Mouse (Mus musculus): ENCODE data around the gene Ltb4r2. TPM values are rescaled to one million over a fixed set of nuclear protein-coding genes. Genes with fewer than 3 reads are reported as not detected.

Ltb4r2 gene
- polyA plus RNA-seq, 1 experiment, result 3.5 TPM

- 17% methylated on average over 3 of the region's 3 CpGs for WGBS
- DNase-seq (ENCODE audit: low read depth, low spot score), result no peak
These were observed 25.9 kb upstream of the Ltb4r2 start for GRCm38 (mm10) chr14:55735334-55735733.

GRCm38 (mm10) chr14:55735758-55736157 lies 25.5 kb upstream of the Ltb4r2 start:
- no peak for DNase-seq (ENCODE audit: low read depth, low spot score)
- 31% methylated on average over 4 of the region's 4 CpGs for WGBS

DNA sequence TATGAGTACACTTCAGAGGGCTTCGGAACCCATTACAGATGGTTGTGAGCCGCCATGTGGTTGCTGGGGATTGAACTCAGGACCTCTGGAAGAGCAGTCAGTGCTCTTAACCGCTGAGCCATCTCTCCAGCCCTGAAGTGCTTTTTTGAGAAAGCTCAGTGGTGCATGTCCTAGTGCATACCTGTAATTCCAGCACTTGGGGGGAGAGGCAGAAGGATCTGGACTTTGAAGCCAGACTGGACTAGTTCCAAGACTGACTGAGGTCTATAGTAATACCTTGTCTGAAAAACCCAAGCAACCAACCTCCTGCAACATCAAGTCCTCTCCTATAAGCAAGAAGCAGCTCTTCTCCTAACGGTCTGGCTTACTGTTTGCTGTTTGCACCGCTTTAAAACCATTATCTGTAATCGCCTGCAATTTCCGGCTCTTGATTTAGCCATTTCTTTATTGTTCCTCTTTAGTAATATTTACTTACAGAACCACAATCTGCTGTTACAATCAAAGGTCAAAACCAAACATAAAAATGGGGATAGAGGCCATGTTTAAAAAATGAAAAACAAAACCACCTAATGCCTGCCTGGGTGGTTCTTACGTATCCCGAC lies 24.0 kb upstream of the Ltb4r2 start:
- WGBS, result 43% methylated on average over 9 of the region's 9 CpGs
- DNase-seq (ENCODE audit: low read depth, low spot score), result no peak

- WGBS, result 16% methylated on average over 10 of the region's 10 CpGs
These were observed 17.5 kb upstream of the Ltb4r2 start for GRCm38 (mm10) chr14:55743711-55744110.

DNA sequence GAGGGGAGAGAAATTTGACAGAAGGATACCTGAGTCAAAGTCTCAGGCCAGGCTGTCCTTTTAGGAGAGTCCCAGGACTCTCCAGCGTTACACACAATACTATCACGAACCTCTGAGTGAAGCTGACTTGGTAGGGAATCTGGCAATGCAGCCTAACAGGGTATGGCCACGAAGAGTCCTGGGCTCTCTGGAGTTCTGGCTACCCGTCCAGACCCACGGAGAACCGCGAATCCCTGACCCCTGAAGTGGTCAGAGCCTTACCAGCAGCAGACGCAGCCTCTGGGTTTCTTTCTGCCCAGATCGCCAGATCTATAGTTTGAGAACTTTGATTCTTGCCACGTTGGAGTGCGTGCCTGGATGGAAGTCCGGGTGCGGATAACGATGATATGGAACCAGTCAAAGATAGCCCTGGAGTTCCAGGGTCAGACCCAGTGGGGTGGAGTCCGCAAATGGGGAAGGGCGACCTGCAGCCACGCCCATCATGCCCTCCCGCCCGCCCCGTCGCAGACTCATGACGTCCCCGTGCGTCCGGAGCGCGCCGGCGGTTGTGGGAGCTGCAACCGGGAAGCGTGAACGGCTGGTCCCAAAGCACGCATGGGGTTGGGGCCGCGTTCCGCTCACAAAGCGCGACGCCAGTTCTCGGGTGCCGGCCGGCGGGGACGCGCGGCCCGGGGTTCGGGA lies 15.9 kb upstream of the Ltb4r2 start, which contains the start of the genes Dhrs1 and Nop9:
Dhrs1 (minus strand) TSS at position 511 of the 681 bp plus-strand sequence.
Nop9 (plus strand) TSS at position 514 of the 681 bp plus-strand sequence.
- no peak for DNase-seq (ENCODE audit: low read depth, low spot score)
- 1% methylated on average over 48 of the region's 48 CpGs for WGBS

More at GRCm38 (mm10) chr14:55743711-55744110, 17.5 kb upstream of the Ltb4r2 start:
- no peak for DNase-seq (ENCODE audit: low read depth, low spot score)

GRCm38 (mm10) chr14:55745861-55746237 lies 15.4 kb upstream of the Ltb4r2 start:
- WGBS, result under 1% methylated on average over 31 of the region's 31 CpGs

GRCm38 (mm10) chr14:55747051-55747847 lies 14.0 kb upstream of the Ltb4r2 start:
- no peak for DNase-seq (ENCODE audit: low read depth, low spot score)
- WGBS, result 86% methylated on average over 10 of the region's 10 CpGs

More at GRCm38 (mm10) chr14:55745861-55746237, 15.4 kb upstream of the Ltb4r2 start:
- no peak for DNase-seq (ENCODE audit: low read depth, low spot score)

GRCm38 (mm10) chr14:55757566-55757965 lies 3.7 kb upstream of the Ltb4r2 start:
- no peak for DNase-seq (ENCODE audit: low read depth, low spot score)
- WGBS, result 44% methylated on average over 6 of the region's 6 CpGs

DNA sequence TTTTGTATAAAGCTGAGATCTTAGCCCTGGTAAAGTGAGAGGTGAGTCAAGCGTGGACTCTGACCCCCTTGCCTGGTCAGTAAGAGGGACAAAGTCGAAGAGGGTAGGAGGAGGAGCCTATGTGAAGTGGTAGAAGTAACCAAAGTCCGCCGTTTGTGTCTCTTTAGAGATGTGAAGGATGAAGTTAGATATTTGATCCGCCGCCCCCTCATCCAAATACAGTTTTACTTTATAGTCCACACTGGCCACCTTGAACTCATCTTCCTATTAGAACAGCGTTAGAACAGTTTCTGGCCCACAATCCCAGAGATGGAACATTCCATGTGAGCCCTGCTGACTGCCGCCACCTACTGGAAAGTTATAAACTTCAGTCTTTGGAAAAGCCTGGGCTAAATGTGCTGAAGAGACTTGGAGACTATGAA lies 2.9 kb upstream of the Ltb4r2 start, which contains the start of gene Cideb:
Cideb (minus strand) TSS at position 96 of the 422 bp plus-strand sequence.
- 3% methylated on average over 8 of the region's 8 CpGs for WGBS
- DNase-seq (ENCODE audit: low read depth, low spot score), result no peak

- peak; percentile 43 for DNase-seq (ENCODE audit: low read depth, low spot score)
- WGBS, result 1% methylated on average over 6 of the region's 6 CpGs
These were observed 1.1 kb upstream of the Ltb4r2 start for GRCm38 (mm10) chr14:55760156-55760555.

GRCm38 (mm10) chr14:55762001-55762821 lies 983 bp downstream of the Ltb4r2 start:
- 2% methylated on average over 77 of the region's 77 CpGs for WGBS
- no peak for DNase-seq (ENCODE audit: low read depth, low spot score)

DNA sequence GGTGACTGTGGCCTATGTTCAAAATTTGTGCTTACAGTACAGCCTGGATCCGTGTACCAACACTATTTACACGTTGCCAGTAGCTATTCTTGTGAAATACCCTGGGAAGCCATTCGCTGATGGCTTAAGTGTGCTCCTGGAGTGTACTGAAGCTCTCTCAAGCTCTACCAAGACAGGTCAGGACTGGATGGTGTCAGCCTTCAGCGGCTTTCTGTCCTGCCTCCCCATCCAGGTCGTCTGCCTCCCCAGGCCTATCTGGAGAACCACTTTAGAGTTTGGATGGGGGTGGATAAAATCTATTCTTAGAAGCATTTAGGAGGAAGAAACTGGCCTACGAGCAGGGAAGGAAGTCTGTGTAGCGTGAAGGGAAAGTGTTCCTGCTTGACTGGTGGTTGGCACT lies 1.9 kb downstream of the Ltb4r2 start:
- no peak for DNase-seq (ENCODE audit: low read depth, low spot score)
- 55% methylated on average over 7 of the region's 7 CpGs for WGBS

DNA sequence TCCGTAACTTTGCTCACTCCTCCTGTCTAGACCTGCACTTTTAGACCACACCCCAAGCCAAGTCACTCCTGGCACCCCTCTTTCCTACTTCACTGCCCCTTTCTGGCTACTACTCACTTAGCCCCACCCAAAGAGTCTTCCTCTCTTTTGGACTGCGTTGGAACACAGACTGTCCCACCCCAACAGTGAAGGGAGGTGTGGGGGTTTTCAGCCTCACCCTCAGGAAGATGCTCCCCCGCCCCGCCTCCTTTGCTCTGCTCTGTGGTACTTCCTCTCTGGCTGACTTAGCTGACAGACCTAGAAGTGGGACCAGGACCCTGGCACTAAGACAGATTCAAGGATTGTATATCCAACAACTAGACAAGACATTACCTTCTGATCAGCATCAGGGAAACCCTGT lies 4.5 kb downstream of the Ltb4r2 start, which contains the start of gene Ltb4r1:
Ltb4r1 (plus strand) TSS at position 267 of the 400 bp plus-strand sequence.
- no peak for DNase-seq (ENCODE audit: low read depth, low spot score)
- WGBS, result 54% methylated on average over 4 of the region's 4 CpGs

- WGBS, result 6% methylated on average over 52 of the region's 52 CpGs
- no peak for DNase-seq (ENCODE audit: low read depth, low spot score)
These were observed 6.5 kb downstream of the Ltb4r2 start for GRCm38 (mm10) chr14:55767519-55768414.

GRCm38 (mm10) chr14:55768555-55768954 lies 7.3 kb downstream of the Ltb4r2 start:
- no peak for DNase-seq (ENCODE audit: low read depth, low spot score)
- WGBS, result 84% methylated on average over 6 of the region's 6 CpGs

- 84% methylated on average over 16 of the region's 16 CpGs for WGBS
- DNase-seq (ENCODE audit: low read depth, low spot score), result no peak
These were observed 8.0 kb downstream of the Ltb4r2 start for GRCm38 (mm10) chr14:55769087-55769703.

DNA sequence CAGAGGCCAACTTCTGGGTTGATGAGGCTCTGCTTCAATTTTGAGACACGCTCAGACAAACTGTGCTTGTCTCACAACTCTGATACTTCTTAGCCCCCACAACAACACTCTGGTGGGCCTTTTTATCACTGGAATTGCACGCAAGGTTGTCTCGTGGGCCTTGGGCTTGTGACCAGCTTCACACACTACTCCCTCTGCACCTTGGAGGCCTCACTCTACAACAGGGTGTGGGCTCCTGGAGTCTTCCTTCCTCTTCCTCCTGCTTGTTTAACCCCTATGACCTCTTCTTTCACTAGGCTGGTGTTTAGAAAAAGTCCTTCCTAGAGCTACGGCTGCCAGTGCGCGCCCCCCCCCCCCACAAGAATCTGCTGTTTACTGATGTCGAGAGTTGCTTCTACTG lies 15.5 kb downstream of the Ltb4r2 start:
- no peak for DNase-seq (ENCODE audit: low read depth, low spot score)
- 51% methylated on average over 7 of the region's 7 CpGs for WGBS

DNA sequence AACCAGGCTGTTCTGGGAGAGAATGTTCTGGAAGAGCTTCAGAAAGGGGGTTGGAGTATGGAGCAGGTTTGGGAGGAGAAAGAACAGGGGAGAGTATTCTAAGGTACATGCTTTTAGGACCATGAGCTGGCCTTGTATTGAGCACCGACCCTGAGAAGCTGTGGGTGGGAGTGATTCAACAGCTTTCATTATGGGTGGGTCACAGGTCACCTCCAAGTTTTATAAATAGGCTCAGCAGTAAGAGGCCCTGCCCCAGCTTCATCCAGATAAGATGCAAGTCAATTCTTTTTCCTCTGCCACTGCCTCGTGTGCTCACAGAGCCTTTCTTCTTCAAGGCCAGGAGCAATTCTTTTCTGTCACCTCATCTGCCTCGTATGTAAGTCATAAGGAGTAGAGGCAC lies 15.9 kb downstream of the Ltb4r2 start:
- DNase-seq (ENCODE audit: low read depth, low spot score), result no peak
- WGBS, result 28% methylated on average over 3 of the region's 3 CpGs

All from large intestine, adult 2 months (tissue).